25 mouse cellular contexts compared by ENCODE assay signal in genomic region chr16:86546905-86547304, GRCm38 (mm10).
DNase-seq lines count a peak whose midpoint lies in the region; ATAC-seq and TF ChIP-seq lines count a peak whose summit lies in the region.
"Had no signal": no experiment of that assay in that cellular context is flagged by ENCODE, and none has a peak within 500 bp of the region (broad histone marks: within the 10 kb centered on the region; RNA-seq: fewer than 3 reads in every experiment).

No protein-coding gene starts in this region.

- 62% methylated on average over 3 of the region's 3 CpGs for WGBS in embryonic facial prominence, embryonic 14.5 days
- WGBS in embryonic facial prominence, embryonic 10.5 days, result 87% methylated on average over 3 of the region's 3 CpGs
- 64% methylated on average over 3 of the region's 3 CpGs for WGBS in lung, embryonic 14.5 days
- 70% methylated on average over 3 of the region's 3 CpGs for WGBS in forebrain, embryonic 16.5 days

- peak; percentile 68 for DNase-seq in embryonic facial prominence, embryonic 14.5 days (ENCODE audit: low spot score)
- DNase-seq in embryonic facial prominence, embryonic 10.5 days (ENCODE audit: low spot score), result no peak
- DNase-seq in lung, embryonic 14.5 days, result peak; percentile 61
- DNase-seq in lung, postnatal 10 days, result no peak
- peak; percentile 55 for DNase-seq in NIH3T3 (ENCODE audit: low read depth)
- no peak for DNase-seq in adrenal gland, postnatal 25 days
- DNase-seq: adrenal gland, postnatal 36 days; cerebellum, adult 11 months; gastrocnemius, postnatal 10 days; heart, postnatal 10 days; kidney, adult 9 months; kidney, postnatal 25 days; midbrain, embryonic 14.5 days; retina, postnatal 1 day; right cerebral cortex, postnatal 14 days; thymus, postnatal 14 days had no signal

- no peaks in the 10 kb centered on the region for H3K36me3 ChIP-seq in embryonic facial prominence, embryonic 14.5 days (ENCODE audit: control insufficient read depth, insufficient read depth, low read length)
- H3K36me3 ChIP-seq in embryonic facial prominence, embryonic 10.5 days (replicated peaks), result no peaks in the 10 kb centered on the region
- no peaks in the 10 kb centered on the region for H3K36me3 ChIP-seq in lung, embryonic 14.5 days (ENCODE audit: insufficient read depth)
- H3K36me3 ChIP-seq in forebrain, embryonic 16.5 days (ENCODE audit: control insufficient read depth, insufficient read depth), result no peaks in the 10 kb centered on the region
- H3K36me3 ChIP-seq: embryonic facial prominence, embryonic 12.5 days; heart, embryonic 13.5 days; limb, embryonic 13.5 days had no signal

- H3K4me1 ChIP-seq in embryonic facial prominence, embryonic 14.5 days (ENCODE audit: control insufficient read depth, insufficient read depth, low read length), result no peaks in the 10 kb centered on the region
- H3K4me1 ChIP-seq in embryonic facial prominence, embryonic 10.5 days, result no peaks in the 10 kb centered on the region
- no peaks in the 10 kb centered on the region for H3K4me1 ChIP-seq in lung, embryonic 14.5 days (ENCODE audit: insufficient read depth)
- no peaks in the 10 kb centered on the region for H3K4me1 ChIP-seq in forebrain, embryonic 16.5 days (replicated peaks; ENCODE audit: control insufficient read depth, insufficient read depth, low read length)
- H3K4me1 ChIP-seq: embryonic facial prominence, embryonic 12.5 days; heart, embryonic 13.5 days; limb, embryonic 13.5 days had no signal

- no peak overlapping the region for H3K4me3 ChIP-seq in embryonic facial prominence, embryonic 14.5 days (ENCODE audit: low read depth, low read length)
- H3K4me3 ChIP-seq in embryonic facial prominence, embryonic 10.5 days, result no peak overlapping the region
- no peak overlapping the region for H3K4me3 ChIP-seq in lung, embryonic 14.5 days (ENCODE audit: low read depth, low read length)
- no peak overlapping the region for H3K4me3 ChIP-seq in forebrain, embryonic 16.5 days (replicated peaks; ENCODE audit: low read length)
- H3K4me3 ChIP-seq: embryonic facial prominence, embryonic 12.5 days; heart, embryonic 13.5 days; limb, embryonic 13.5 days had no signal

- no peak for ATAC-seq in embryonic facial prominence, embryonic 14.5 days (ENCODE audit: low read depth)
- ATAC-seq in lung, embryonic 14.5 days (ENCODE audit: insufficient read depth), result no peak
- ATAC-seq in forebrain, embryonic 16.5 days, result peak; percentile 75
- ATAC-seq: intestine, postnatal 0 days had no signal

- no peak overlapping the region for H3K9ac ChIP-seq in embryonic facial prominence, embryonic 14.5 days (ENCODE audit: low read depth, low read length)
- no peak overlapping the region for H3K9ac ChIP-seq in lung, embryonic 14.5 days
- H3K9ac ChIP-seq in forebrain, embryonic 16.5 days (replicated peaks; ENCODE audit: low read depth, low read length), result no peak overlapping the region
- H3K9ac ChIP-seq: embryonic facial prominence, embryonic 12.5 days; heart, embryonic 13.5 days; hindbrain, embryonic 14.5 days; limb, embryonic 13.5 days had no signal

- no peak overlapping the region; the same call in 1 of the 2 replicates for H3K27ac ChIP-seq in embryonic facial prominence, embryonic 14.5 days (replicated peaks; ENCODE audit: low read depth, low read length)
- no peak overlapping the region for H3K27ac ChIP-seq in embryonic facial prominence, embryonic 10.5 days (replicated peaks)
- no peak overlapping the region for H3K27ac ChIP-seq in lung, embryonic 14.5 days (ENCODE audit: low read depth)
- no peak overlapping the region for H3K27ac ChIP-seq in forebrain, embryonic 16.5 days (ENCODE audit: low read length)
- H3K27ac ChIP-seq: embryonic facial prominence, embryonic 12.5 days; heart, embryonic 13.5 days; hindbrain, embryonic 14.5 days; limb, embryonic 13.5 days; macrophage had no signal

- no peak for TF ChIP-seq CTCF in lung, embryonic 14.5 days (IDR thresholded peaks at IDR 0.05; ENCODE audit: low read depth)

- H3K27me3 ChIP-seq in embryonic facial prominence, embryonic 14.5 days (replicated peaks; ENCODE audit: control insufficient read depth, insufficient read depth, low read length), result no peaks in the 10 kb centered on the region
- no peaks in the 10 kb centered on the region for H3K27me3 ChIP-seq in embryonic facial prominence, embryonic 10.5 days (replicated peaks; ENCODE audit: low read depth, poor library complexity, severe bottlenecking)
- no peaks in the 10 kb centered on the region for H3K27me3 ChIP-seq in lung, embryonic 14.5 days (ENCODE audit: insufficient read depth, low read length)
- H3K27me3 ChIP-seq in forebrain, embryonic 16.5 days (replicated peaks; ENCODE audit: control insufficient read depth, insufficient read depth, low read length), result no peaks in the 10 kb centered on the region
- H3K27me3 ChIP-seq: CH12.LX; embryonic facial prominence, embryonic 12.5 days; heart, embryonic 13.5 days; limb, embryonic 13.5 days had no signal

- no peak overlapping the region for H3K4me2 ChIP-seq in embryonic facial prominence, embryonic 14.5 days (ENCODE audit: low read depth, low read length)
- H3K4me2 ChIP-seq in lung, embryonic 14.5 days, result no peak overlapping the region
- H3K4me2 ChIP-seq in forebrain, embryonic 16.5 days (ENCODE audit: low read length), result no peak overlapping the region
- H3K4me2 ChIP-seq: embryonic facial prominence, embryonic 12.5 days; heart, embryonic 13.5 days; hindbrain, embryonic 14.5 days; limb, embryonic 13.5 days; liver, embryonic 11.5 days had no signal

- H3K9me3 ChIP-seq in embryonic facial prominence, embryonic 14.5 days (ENCODE audit: control insufficient read depth, low read length), result no peaks in the 10 kb centered on the region
- H3K9me3 ChIP-seq in embryonic facial prominence, embryonic 10.5 days, result no peaks in the 10 kb centered on the region
- H3K9me3 ChIP-seq in lung, embryonic 14.5 days (ENCODE audit: low read depth, low read length), result no peaks in the 10 kb centered on the region
- H3K9me3 ChIP-seq in forebrain, embryonic 16.5 days (ENCODE audit: control insufficient read depth, low read length), result no peaks in the 10 kb centered on the region
- H3K9me3 ChIP-seq: embryonic facial prominence, embryonic 12.5 days; heart, embryonic 13.5 days; limb, embryonic 13.5 days had no signal

Comparison
In these comparisons a context has a peak if more than half of its experiments do, and no peak if none do; other contexts are left out.
1. DNase-seq: peak in embryonic facial prominence, embryonic 14.5 days (single experiment), lung, embryonic 14.5 days (single experiment) and NIH3T3 (single experiment); none in embryonic facial prominence, embryonic 10.5 days (single experiment), lung, postnatal 10 days (single experiment) and adrenal gland, postnatal 25 days (single experiment).